Mouse (Mus musculus) c-Kit-positive CD71-positive TER-119-positive erythroid progenitor cells, embryonic 14.5 days (primary cell): ENCODE results near the gene Chrdl2.

Experiments used
- DNase-seq: peaks from one replicate; pipeline ENCODE4 v3.0.0-alpha.2; 2013; ENCODE audit warnings: low spot score

The Chrdl2 gene

DNA sequence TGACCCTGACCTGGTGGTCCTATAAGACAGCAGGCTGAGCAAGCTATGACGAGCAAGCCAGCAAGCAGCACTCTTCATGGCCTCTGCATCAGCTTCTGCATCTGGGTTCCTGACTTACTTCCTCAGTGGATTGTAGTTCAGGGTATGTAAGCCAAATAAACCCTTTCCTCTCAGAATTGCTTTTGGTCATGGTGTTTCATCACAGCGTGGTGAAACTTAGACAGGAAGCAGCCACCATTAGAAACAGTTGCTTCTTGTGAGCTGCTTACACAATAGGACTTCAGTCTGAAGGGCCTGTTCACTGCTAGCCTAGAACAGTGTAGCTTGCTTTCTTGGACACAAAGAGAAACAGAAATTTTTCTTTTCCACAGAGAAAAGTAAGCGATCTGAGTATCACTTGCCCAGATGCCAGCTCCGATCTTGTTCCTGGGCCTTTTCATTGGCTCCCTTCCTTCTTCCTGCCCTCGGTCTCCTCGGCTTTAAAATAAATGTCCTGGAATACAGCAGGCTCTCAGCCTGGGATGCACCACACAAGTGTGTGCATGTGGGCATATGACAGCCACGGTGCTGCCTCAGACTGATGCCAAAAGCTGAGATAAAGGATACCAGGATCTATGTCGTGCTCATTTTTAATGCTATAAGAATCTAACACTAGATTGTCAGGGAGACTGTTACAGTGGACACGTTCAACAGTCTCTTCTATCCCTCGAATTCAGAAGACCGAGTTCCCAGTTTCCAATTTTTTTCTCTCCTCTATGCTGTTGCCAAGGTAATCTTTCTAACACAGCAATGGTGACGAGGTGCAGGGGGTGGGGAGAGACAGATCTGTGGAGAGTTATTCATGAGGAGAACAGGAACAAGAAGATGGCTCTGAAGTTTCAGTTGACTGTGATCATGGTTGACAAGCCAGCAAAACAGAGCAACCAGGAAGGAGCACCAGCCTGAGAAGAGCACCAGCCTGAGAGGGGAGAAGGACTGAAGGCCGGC lies 23.4 kb upstream of the Chrdl2 start:
- DNase-seq: no peak

DNA sequence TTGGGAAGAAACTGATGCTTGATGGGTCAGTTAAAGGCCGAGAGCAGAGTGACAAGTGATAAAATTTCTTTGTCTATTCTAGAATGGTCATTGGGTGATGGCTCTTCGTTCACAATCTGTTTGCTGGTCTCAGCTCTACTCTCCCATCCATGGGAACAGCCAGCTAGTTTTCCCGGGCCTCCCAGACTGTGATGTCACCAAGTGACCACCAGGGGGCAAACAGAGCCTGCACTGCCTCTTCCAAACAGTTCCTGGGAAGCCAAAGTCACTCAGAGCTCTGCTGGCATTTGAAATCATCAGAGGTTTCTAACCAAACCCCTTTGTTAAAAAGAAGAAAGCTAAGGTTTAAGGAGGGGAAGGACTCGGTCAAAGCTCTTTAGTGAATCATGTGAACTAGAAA lies 17.2 kb upstream of the Chrdl2 start:
- DNase-seq: peak; percentile 42

DNA sequence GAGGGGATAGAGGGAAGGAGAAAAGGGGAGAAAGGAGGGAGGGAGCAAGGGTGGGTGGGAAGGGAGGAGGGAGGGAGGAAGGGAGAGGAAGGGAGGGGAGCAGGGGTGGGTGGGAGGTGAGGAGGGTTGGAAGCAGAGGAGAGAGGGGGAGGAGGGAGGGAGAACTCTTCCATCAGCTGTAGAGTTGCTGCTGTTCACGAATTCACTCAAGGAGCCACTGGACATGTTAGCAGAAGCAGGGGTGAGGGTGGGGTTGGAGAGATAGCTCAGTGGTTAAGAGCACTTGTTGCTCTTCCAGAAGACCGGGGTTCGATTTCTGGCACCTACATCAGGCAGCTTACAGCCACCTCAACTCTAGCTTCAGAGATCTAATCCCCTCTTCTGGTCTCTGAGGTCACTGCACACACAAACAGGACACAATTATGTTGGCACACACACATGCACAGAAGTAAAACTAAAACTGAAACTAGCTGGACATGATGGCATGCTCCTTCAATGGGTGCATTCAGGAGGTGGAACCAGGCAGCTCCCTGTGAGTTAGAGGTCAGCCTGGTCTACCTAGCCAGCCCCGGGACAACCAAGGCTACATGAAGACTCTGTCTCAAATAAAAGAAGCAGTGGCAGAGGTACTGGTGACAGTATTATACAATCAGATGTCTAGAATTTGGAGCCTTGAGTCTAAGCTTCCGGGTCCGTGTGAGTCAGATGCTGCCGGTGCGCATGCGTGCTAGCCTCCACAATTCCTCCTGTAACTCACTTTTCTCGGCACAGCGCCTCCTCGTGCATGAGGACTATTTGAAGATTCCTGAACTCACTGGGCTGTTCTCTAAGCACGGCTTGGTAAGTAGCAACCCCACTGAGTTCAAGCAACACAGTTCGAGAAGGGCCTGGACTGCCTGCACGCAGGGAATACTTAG lies 15.9 kb upstream of the Chrdl2 start:
- DNase-seq: no peak

DNA sequence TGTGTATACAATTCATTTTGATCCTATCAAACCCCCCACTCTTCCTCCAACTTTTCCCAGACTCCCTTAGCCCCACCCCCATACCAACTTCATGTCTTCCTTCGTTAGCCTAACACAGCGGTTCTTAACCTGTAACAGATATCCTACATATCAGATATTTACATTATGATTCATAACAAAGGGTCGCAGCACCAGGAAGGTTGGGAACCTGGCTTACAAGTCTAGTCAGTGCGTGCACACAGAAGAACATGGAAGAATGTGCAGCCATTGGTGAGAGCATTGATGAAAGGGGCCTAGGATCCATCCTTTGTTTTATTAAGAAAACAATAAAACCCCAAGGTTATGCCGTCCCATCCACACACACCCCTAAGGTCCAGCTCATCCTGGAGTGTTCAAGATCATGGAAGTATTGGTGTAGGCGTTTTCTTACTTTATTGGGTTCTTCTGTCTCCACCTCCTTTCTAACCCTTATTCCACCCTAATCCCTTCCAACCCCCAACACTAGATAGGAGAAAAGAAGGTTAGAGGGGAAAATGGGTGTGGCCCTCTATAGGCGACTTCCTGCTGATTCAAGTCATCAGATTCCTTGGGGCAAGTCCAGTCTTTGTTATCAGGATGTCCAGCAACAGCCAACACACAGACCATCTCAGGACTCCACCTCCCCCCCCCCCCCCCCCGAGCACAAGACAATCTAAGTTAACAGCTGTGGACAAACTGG lies 14.8 kb upstream of the Chrdl2 start:
- no peak for DNase-seq

DNA sequence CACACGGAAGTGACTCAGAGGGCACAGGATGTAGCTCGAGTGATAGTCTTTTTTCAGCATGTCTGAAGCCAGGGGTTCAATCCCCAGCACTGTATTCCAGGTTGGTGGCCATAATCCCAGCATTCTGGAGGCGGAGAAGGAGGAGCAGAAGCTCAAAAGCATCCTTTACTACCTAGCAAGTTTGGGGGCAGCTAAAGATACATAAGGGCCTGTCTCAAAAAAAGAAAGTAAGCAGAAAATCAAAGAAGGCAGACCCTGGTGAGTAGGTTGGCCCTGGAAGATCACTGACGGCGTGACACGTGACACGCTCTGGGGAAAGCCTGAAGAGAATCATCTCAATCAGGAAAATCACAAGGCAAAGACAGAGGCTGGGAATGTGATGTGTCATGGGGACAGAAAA lies 12.8 kb upstream of the Chrdl2 start:
- DNase-seq: no peak

DNA sequence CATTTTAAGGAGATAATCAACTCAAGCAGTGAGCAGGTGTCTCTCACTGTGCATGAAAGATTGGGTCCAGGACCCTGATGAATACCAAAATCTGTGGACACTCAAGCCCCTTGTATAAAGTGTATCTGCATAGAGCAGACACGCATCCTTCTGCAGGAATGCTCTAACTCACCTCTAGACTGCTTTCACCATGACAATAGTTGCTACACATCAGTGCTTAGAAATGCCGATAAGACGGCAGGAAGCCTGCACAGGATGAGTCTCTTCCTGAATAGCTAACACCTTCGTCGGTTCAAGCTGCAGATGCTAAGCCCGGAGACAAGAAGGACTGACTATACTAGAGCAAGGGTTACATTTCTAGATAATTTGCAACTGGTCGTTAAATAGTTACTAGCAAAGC lies 10.8 kb upstream of the Chrdl2 start:
- no peak for DNase-seq

DNA sequence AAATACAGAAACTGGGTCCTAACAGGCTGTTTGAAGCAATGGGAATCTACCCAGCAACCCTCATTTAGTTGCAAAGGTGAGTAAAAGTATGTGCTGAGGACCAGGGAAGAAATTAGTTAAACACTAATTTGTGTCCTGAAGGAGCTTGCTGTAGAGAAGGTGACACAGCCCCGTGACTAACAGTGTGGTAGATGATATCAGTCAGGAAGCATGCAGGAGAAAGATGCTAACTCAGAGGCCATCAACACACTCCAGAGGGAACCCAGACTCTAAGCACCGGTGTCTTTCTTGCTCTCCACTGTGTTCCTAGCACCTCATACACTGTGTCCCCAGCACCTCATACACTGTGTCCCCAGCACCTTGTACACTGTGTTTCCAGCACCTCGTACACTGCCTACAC lies 7.3 kb upstream of the Chrdl2 start:
- DNase-seq: no peak

DNA sequence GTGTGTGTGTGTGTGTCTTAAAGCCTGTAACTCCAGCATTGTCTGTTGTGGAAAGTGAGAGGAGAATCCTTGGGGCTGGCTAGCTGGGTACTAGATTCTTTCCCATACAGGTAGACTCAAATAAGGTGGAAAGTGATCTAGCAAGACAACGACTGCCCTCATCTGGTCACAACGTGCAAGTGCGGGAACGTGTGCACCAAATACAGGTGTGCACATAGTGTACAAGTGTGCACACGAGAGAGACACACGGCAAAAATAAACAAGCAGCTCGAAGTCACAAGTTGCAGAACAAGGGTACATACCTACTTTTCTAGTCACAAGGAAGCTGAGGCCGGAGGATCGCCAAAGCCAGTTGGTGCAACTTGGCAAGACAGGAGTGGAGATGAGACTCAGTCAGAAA lies 2.2 kb upstream of the Chrdl2 start:
- DNase-seq: no peak

DNA sequence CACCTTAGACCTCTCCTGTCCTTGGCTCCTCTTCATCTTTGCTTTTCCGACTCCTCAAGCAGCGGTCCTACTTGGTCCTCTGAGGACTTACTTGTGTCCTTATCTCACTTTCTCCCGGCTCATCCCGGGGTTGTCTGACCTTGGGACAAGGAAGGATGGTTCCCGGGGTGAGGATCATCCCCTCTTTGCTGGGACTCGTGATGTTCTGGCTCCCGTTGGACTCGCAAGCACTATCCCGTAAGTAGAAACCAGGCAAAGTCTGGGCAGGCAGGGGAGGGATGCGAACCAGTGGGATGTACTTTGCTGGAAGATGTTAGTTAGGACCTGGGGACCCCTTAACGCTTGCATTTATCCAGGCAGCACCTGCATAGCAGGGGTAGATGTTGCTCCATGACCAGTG lies 439 bp downstream of the Chrdl2 start:
- DNase-seq: no peak

DNA sequence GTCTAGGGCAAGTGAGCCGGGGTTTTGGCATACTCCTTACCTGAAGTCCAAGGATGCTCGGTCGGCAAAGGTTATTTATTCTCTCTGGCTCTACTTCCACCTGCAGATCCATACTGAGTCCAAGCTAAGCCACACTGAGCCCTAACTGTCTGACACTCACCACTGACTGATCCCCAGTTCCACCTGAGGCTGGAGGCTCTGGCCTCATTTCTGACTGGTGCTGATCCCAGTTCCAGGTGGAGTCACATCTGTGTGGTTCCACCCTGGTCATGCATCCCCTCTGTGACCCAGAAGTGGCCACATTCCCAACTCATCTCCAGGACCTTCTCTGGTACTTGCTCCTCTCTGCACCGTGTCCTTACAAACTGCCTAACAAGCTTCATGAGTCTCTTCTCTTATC lies 2.8 kb downstream of the Chrdl2 start:
- no peak for DNase-seq

DNA sequence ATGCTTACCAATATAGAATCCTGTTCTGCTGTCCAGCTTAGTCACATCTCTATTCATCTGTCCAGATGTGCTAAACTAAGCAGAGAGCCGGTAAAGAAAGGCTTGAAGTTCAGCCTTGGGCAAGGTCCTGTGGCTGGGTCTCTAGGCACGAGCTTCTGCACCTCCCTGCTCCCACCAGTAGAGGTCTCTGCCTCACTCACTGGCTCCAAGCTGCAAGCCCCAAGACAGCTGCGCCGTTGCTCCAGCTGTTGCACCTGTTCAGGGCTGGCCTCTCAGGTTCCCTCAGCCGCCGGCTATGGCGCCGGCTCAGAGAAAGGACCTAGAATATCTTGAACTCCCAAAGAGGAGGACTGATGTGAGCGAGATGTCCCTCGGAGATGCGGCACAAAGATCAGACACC lies 3.7 kb downstream of the Chrdl2 start:
- peak; percentile 37 for DNase-seq

DNA sequence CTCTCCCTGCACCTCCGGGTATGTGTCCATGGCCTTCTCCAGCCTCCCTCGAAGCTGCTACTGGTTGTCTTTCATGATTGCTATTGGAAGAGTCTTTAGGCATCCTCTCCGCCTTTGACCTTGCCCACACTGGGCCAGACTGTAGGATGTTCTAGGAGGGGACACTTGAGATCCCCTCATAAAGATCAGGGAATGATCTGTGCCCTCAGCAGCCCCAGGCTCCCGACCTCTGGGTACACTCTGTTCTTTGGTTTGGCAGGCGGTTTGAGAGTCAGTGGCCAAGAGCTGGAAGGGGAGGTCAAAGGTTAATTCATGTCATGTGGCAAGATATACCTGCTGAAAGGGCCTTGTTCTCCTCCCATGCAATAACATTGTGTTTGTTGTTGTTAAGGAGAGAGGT lies 4.7 kb downstream of the Chrdl2 start:
- DNase-seq: no peak

DNA sequence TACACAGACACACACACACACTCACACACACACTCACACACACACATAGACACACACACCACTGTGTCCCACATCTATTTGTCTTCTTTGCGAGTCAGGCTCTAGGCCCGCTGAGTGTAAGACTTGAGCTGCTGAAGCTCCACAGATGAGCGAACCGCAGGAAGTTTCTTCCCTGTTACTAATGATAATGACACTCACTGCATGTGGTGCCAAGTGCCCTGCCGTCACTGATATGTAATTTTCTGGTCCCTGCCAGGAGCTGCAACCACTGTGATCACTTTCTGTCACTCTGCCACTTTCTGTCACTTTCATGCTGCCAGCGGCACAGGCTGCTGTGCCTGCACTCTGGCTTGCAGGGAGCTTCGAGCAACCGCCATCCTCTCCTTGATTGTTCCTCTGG lies 6.1 kb downstream of the Chrdl2 start:
- DNase-seq: no peak

DNA sequence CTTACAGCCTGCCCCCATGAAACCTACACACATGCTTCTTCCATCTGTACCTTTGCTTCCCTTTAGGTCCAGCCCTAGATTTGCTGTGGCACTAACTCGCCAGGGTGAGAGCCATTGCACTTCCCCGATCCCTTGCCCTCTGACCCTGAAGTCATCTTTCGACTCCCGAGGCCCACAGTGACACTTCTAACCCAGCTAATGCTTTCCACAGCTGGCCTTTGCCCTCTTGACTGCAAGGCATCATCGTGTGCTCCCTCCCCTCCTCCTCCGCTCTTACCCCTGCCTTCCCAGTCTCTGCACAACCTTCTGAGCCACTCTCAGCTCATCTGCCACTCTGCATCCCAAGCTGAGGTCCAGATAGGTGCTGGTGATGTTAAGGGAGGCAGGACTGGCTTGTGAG lies 6.5 kb downstream of the Chrdl2 start:
- DNase-seq: no peak

DNA sequence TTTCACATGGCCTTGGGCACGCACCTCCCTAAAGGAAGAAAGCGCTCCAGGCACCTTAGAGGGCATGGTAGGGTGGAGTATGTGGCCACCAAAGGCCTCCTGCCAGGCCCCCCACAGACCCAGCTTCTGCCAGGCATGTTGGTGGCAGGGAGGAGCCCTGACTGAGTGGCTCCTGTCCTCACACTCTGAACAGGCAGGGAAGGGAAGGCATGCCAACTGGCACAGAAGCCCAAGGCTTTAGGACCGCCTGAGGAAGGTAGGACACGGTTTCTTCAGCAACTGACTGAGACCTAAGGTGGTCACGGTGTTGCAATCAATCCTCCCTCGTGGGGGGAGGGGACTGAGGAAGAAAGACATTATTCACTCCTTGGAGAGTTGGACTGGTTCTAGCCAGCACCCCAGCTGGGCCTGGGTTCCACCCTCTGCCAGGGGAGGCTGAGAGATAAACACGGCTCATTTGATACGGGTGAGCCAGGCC lies 8.2 kb downstream of the Chrdl2 start:
- DNase-seq: no peak

DNA sequence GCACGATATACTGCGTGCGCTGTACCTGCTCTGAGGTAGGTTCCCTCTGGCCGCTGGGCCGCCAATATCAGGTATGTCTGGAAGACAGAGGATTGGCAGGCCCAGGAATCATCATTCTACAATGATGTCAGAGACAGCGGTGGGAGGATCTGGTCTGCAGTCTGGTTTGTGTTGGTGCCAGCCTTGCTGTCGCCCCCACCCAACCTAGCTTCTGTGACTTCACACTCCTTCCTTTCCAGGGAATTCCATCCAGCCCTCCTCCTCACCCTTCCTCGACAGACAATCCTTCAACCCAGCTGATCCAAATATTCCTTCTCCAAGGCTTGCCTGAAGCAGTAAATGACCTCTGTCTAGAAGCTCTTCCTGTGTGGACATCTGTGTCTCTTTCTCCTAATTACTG lies 11.1 kb downstream of the Chrdl2 start:
- no peak for DNase-seq

DNA sequence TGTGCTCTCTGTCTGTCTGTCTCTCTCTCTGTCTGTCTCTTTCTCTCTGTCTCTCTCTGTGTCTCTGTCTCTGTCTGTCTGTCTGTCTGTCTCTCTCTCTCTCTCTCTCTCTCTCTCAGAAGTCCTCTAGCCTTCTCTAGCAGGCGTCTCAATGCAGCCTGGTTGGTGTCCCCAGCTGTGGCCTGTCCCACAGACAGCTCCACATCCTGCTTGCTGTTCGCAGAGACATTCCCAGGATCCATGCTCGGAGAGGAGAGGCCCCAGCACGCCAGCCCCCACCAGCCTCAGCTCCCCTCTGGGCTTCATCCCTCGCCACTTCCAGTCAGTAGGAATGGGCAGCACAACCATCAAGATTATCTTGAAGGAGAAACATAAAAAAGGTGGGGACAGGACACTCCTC lies 21.4 kb downstream of the Chrdl2 start:
- DNase-seq: no peak

DNA sequence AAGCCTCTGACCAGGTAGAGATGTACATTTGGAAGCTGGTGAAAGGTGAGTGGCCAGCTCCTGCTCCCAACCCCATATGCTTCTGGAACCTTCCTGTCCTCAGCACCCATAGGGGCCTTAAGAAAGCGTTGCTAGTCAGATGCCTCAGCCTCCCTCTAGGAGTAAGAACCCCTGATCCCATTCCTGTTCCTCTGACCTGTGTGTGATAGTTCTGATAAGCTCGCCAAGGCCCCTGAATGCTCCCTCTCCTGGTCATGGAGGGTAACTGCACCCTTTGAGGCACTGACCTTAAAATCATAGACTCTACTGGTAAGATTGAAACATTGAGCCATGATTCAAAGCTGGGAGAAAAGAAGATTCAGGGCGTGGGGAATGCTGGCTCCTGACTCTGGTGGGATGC lies 23.3 kb downstream of the Chrdl2 start:
- DNase-seq: peak; percentile 45

DNA sequence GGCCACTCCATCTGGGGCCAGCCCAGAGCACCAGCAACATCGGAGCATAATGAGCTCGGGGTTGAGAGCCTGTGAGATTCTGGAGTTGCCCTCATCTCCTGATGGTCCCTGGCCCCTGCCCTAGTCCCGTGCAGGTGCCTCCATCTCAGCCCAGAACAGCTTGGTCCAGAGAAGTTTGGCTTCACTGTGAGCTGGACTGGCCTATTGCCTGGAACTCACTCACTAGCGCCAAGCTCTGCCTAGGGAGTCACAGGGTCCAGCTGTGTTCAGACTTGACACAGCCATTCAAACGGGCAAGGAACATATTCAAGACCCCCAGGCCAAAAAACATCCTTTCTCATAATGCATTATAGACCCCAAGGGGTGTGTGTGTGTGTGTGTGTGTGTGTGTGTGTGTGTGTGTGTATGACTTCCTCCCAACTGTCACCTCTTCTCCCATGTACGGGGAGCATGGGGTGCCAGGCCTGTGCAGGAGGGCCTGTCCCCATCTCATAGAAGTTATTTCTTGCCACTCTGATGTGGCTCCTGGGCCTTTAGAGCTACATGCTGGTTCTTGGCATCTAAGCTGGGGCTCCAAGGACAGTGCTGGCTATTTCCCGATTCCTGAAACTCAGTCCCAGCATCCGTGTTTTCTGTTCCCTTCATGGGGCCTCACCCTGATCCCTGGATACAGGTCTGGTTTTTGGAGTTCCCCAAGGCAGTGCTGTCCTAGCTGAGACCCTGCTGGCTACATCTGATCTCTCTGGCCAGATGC lies 25.2 kb downstream of the Chrdl2 start:
- DNase-seq: no peak

DNA sequence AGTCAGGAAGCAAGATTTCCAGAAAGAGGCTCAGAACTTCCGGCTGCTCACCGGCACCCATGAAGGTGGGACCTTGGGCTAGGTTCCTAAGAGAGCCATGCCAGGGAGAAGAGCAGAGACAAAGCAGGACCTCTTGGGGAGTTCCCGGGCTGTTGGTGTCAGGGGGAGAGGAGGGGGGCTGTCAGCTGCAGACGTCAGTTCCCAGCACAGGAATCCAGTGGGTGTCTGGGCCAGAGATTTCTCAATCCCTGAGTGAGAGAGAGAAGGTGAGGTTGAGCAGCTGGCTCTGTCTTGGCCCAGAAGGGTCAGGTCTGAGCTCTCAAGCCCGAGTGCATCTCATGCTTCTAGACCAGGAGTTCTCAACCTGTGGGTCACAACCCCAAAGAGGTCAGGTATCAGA lies 27.7 kb downstream of the Chrdl2 start:
- DNase-seq: no peak

DNA sequence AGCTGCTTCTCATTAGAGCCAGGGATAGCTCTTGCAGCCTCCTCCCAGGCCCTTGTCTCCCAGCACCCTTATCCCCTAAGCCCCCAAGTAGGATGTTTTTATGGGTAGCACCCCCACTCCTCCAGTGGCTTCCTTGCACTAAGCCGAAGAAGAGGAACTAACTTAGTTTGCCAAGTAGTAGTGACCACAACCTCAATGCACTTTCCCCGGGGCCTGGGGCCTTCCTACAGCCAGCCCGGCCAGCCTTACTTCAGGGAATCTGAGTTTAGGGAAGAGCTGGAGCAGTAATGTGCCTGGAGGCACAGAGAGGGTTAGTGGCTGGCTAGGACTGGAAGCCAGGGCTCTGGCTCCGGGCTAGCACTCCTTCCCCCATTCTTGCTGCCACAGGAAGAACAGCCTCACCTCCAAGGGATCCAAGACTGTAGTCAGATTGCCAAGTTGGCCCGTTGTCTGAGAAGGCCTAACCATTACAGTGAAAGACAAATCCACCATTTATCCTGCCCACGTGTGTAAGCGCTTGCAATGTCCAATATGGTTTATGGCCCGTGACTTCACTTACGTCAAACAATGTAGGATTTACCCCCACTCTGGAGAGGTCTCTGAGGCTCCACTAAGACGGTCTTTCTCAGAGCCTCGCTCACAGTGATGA lies 29.0 kb downstream of the Chrdl2 start:
- no peak for DNase-seq
